Mouse (Mus musculus) adrenal gland (tissue): ENCODE measurements at regions not wholly inside any gene's neighbourhood (a gene's known extent, or its start where the extent isn't known, plus 50 kb on each side); places are given as distances from the start of the nearest gene placed in this dataset.

Experiments
- intact Hi-C: fragments of 180-260 bp; cut with DNase I; formaldehyde crosslinking; loops from one replicate; pipeline ENCODE4 v1.15.1; 2025

DNA sequence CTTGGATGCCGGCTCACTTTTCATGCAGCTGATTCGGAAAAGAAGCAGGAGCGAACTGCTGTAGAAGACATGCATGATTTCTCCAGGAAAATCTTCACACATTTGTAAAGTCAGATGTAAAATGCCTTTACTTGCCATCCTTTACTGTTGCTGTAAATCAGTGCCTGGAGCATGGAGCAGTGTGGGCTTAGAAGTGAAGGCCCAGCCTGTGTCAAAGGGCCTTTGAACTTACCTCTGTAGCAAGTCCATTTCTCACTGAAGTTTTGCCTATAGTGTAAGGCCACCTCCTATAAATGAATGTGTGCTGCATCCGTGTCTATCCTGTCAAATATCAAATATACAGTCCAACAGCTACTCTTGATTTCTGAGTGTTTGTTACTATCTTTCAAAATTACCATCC is 368.9 kb downstream of the Lrriq3 start:
- intact Hi-C loops = no loop called here

DNA sequence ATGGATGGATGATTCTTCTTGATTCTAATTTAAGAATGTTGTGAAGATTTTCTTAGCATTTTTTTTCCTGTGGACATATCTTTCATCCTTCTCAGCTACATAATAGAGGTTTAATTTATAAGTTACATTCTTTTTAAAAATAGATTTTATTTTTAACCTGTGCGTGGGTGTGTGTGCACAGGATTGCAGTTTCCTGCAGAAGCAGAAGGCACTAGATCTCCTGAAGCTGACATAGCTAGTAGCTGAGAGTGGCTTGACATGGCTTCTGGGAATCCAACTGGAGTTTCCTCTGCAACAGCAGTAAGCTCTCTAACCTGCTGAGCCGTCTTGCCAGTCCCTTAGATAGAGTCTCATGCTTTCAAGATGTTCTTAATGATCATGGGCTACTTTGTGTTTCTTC is 377.5 kb downstream of the Lrriq3 start:
- intact Hi-C loops = no loop called here

- intact Hi-C loops = no loop called here
Measured at GRCm38 (mm10) chr3:155485487-155485886, 392.3 kb downstream of the Lrriq3 start.

GRCm38 (mm10) chr3:155487877-155488537 is 394.8 kb downstream of the Lrriq3 start:
- intact Hi-C loops = no loop called here

DNA sequence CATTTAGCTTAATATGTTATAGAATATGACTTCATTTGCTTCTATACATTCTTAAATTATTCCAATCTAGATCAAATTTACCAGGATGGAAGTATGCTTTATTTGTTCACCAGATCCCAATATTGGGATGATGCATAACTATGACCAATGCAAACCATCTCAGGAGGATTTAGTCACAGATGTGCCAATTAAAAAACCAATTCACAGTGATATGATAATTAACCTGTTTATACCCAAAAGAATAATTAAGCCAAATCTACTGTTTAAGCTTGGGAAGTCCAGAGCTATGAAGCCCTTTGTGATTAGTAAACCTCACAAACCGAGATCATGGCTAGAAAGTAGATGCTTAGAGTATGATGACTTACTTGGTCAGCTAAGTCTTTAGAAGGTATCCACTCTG is 397.4 kb downstream of the Lrriq3 start:
- intact Hi-C loops = no loop called here

DNA sequence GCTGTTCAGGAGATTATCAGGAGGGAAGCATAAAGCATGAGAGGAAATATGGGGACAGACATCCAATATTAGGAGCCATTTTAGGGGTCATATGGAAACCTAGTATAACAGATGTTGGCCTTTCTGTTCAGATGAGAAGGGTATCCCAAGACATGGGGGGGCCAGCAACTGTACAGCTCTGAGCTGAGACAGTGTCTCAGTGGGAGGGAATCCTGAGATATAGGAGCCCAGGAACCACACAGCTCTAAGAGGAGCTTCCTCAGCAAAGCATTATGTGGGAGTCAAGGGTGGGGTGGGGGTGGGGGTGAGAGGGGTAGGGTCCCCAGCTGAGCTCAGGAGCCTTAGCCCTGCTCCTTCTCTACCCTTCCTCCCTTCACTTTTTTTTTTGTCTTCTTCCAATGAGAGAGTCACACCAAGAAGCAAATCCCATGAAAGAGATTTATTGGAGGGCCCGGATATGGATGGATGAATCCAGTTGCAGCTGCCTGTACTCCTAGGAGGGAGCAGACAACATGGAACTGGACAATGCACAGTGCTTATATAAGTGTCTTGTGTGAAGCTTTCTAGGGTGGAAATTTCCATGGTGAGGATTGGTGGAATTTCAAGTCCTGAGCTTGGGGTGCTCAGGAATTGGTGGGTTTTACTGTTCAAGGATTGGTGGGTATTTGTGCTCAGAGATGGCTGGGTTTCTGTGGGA is 417.1 kb downstream of the Lrriq3 start:
- intact Hi-C loops = no loop called here

DNA sequence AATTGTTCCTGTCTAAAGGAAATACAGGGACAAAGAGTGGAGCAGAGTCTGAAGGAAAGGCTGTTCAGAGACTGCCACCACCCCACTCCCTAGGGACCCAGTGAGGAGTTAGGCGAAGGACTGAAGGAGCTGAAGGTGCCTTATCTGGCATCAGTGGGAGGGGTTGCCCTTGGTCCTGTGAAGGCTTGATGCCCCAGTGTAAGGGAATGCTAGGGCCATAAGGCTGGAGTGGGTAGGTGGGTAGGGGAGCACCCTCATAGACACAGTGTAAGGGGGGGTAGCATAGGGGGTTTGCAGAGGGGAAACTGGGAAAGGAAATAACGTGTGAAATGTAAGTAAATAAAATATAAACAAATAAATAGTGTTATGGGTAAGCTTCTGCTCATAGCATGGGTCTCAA is 420.7 kb downstream of the Lrriq3 start:
- intact Hi-C loops = no loop called here

- intact Hi-C loops = no loop called here
Measured at GRCm38 (mm10) chr3:155529312-155529711, 436.1 kb downstream of the Lrriq3 start.

DNA sequence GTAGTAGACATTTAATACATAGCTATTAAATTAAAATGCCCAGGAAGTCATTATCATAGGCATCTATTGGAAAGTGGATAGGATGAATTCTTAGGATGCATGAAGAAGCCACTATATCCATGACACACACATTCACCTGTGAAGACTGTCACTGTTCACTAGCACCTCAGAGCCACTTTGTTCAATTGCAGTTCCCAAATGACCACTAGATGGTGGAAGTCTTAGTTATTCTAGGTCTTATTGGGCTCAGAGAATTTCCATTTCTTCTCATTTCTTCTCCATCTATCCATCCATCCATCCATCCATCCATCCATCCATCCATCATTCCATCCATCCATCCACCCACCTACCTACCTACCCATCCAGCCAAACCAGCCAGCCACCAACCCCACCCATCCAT is 437.6 kb downstream of the Lrriq3 start:
- intact Hi-C loops = no loop called here

- intact Hi-C loops = no loop called here
Measured at GRCm38 (mm10) chr3:155532075-155532474, 438.8 kb downstream of the Lrriq3 start.

- intact Hi-C loops = no loop called here
Measured at GRCm38 (mm10) chr3:155548204-155548603, 455.0 kb downstream of the Lrriq3 start.

DNA sequence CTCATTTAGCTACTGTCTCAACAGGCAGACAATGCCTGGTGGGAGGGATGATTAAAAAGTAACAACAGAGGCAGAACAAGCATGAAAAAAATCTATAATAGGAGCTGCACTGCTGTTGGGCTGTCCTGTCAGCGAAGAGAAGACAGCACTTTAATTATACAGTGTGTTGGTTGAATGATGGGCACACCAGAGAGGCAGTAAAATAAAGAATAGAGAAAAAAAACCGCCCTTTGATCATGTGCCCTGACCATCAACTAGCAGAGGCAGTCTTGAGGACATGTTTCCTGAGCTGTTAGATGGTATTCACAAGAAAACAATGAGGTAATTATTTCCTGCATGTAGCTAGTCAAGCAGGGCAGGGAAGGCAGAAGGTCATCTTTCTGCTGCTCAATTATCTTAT is 483.9 kb downstream of the Lrriq3 start:
- intact Hi-C loops = no loop called here

- intact Hi-C loops = no loop called here
Measured at GRCm38 (mm10) chr3:155604001-155604400, 510.8 kb downstream of the Lrriq3 start.
